Mouse (Mus musculus) stomach, embryonic 16.5 days (tissue): ENCODE measurements around the gene Mybbp1a. TPM values are rescaled to one million over a fixed set of nuclear protein-coding genes. Genes with fewer than 3 reads are reported as not detected.

Experiments
- ATAC-seq: fragments of 200-750 bp; cut with Nextera tagmentation; 2 replicates; pipeline ENCODE4 v1.8.0; 2017; ENCODE audit warnings: moderate number of reproducible peaks, moderate TSS enrichment; ENCODE audit not compliant: insufficient read depth, low FRiP score
- H3K27ac ChIP-seq: fragments of 300-500 bp; sonication (generic); 2 replicates; pipeline ENCODE4 v1.5.1; 2014; ENCODE audit warnings: low read length
- H3K27me3 ChIP-seq: fragments of 300-500 bp; sonication (generic); 2 replicates; pipeline ENCODE4 v1.6.1; 2014; ENCODE audit warnings: low read length, control low read depth, mixed read lengths; ENCODE audit not compliant: control insufficient read depth, insufficient read depth
- H3K36me3 ChIP-seq: fragments of 300-500 bp; sonication (generic); 2 replicates; pipeline ENCODE4 v1.6.1; 2014; ENCODE audit warnings: low read length; ENCODE audit not compliant: control insufficient read depth, insufficient read depth
- H3K4me1 ChIP-seq: fragments of 300-500 bp; sonication (generic); 2 replicates; pipeline ENCODE4 v1.6.1; 2014; ENCODE audit warnings: low read length, control low read depth, mixed read lengths; ENCODE audit not compliant: control insufficient read depth, insufficient read depth
- H3K4me2 ChIP-seq: fragments of 300-500 bp; sonication (generic); 2 replicates; pipeline ENCODE4 v1.6.1; 2014; ENCODE audit warnings: low read depth, low read length, mixed read lengths
- H3K4me3 ChIP-seq: fragments of 300-500 bp; sonication (generic); replicated peaks from 2 replicates; pipeline ENCODE4 v1.5.1; 2014; ENCODE audit warnings: mild to moderate bottlenecking, low read length
- H3K9ac ChIP-seq: fragments of 300-500 bp; sonication (generic); 2 replicates; pipeline ENCODE4 v1.6.1; 2014; ENCODE audit warnings: low read length
- H3K9me3 ChIP-seq: fragments of 300-500 bp; sonication (generic); replicated peaks from 2 replicates; pipeline ENCODE4 v1.6.1; 2016; ENCODE audit warnings: low read length, control low read depth; ENCODE audit not compliant: control insufficient read depth
- WGBS: fragments of 180-500 bp; shearing (Covaris S2); extraction: QIAGEN DNeasy Blood & Tissue Kit; methylation state at CpG from one replicate; pipeline ENCODE4 v1.1.7; 2014; 5-methylcytosine and 5-hydroxymethylcytosine counted together
- polyA plus RNA-seq: library from polyadenylated mRNA; unstranded; fragments of >200 nt; fragmentation: Nextera tagmentation; extraction: Ambion mirVana; gene quantifications from 2 replicates; pipeline ENCODE4 v1.2.1, GENCODE M21; 2015

The Mybbp1a gene
- polyA plus RNA-seq, 1 experiment from 2014 or later: 117 TPM

GRCm38 (mm10) chr11:72452140-72452665 is 11.0 kb downstream of the Mybbp1a start:
- peaks cover 9% of the 10 kb centered on the region; the same call in 1 of the 2 replicates for H3K4me1 ChIP-seq
- H3K27ac ChIP-seq: no peak overlapping the region
- no peak overlapping the region for H3K4me2 ChIP-seq
- H3K4me3 ChIP-seq: no peak overlapping the region
- WGBS: 75% methylated on average over 3 of the region's 3 CpGs
- no peak overlapping the region for H3K9ac ChIP-seq
- H3K36me3 ChIP-seq: peaks cover 34% of the 10 kb centered on the region
- no peaks in the 10 kb centered on the region for H3K27me3 ChIP-seq
- no peak for ATAC-seq
- no peaks in the 10 kb centered on the region for H3K9me3 ChIP-seq

GRCm38 (mm10) chr11:72453105-72453953 is 12.2 kb downstream of the Mybbp1a start:
- no peak overlapping the region for H3K27ac ChIP-seq
- H3K9ac ChIP-seq: no peak overlapping the region
- no peak overlapping the region for H3K4me3 ChIP-seq
- H3K4me1 ChIP-seq: peaks cover 12% of the 10 kb centered on the region; the same call in 1 of the 2 replicates
- WGBS: 58% methylated on average over 15 of the region's 15 CpGs
- H3K9me3 ChIP-seq: no peaks in the 10 kb centered on the region
- H3K27me3 ChIP-seq: no peaks in the 10 kb centered on the region
- H3K4me2 ChIP-seq: no peak overlapping the region
- H3K36me3 ChIP-seq: peaks cover 23% of the 10 kb centered on the region
- no peak for ATAC-seq

GRCm38 (mm10) chr11:72455694-72456093 is 14.5 kb downstream of the Mybbp1a start:
- Histone ChIP-seq H3K36me3 (0 out of 2 replicates have a peak, but pooled peaks cover 8% of the 10 kb centered on the region), H3K4me2 (no peak overlapping the region), H3K4me3 (no peak overlapping the region), H3K27me3 (no peaks in the 10 kb centered on the region), H3K27ac (no peak overlapping the region), H3K9ac (peak overlapping the region; percentile 44; the same call in 1 of the 2 replicates), H3K9me3 (no peaks in the 10 kb centered on the region), H3K4me1 (peaks cover 12% of the 10 kb centered on the region; the same call in 1 of the 2 replicates)
- WGBS: 58% methylated on average over 5 of the region's 5 CpGs
- ATAC-seq: peak; percentile 51; the same call in 1 of the 2 replicates

GRCm38 (mm10) chr11:72457995-72458496 is 16.9 kb downstream of the Mybbp1a start:
- H3K9ac ChIP-seq: 0 out of 2 replicates have a peak overlapping the region, but pooled peaks have one; percentile 29
- peak; percentile 69 for ATAC-seq
- no peaks in the 10 kb centered on the region for H3K27me3 ChIP-seq
- peaks cover 12% of the 10 kb centered on the region; the same call in 1 of the 2 replicates for H3K4me1 ChIP-seq
- H3K4me3 ChIP-seq: no peak overlapping the region
- no peak overlapping the region for H3K4me2 ChIP-seq
- WGBS: 56% methylated on average over 12 of the region's 12 CpGs
- H3K36me3 ChIP-seq: no peaks in the 10 kb centered on the region
- no peaks in the 10 kb centered on the region for H3K9me3 ChIP-seq
- peak overlapping the region; percentile 45; the same call in 1 of the 2 replicates for H3K27ac ChIP-seq

- H3K9me3 ChIP-seq: no peaks in the 10 kb centered on the region
- no peaks in the 10 kb centered on the region for H3K27me3 ChIP-seq
- no peaks in the 10 kb centered on the region for H3K36me3 ChIP-seq
- peak overlapping the region; percentile 45; the same call in 1 of the 2 replicates for H3K27ac ChIP-seq
- no peak overlapping the region for H3K4me2 ChIP-seq
- ATAC-seq: no peak
- peaks cover 12% of the 10 kb centered on the region; the same call in 1 of the 2 replicates for H3K4me1 ChIP-seq
- H3K9ac ChIP-seq: 0 out of 2 replicates have a peak overlapping the region, but pooled peaks have one; percentile 29
- WGBS: 51% methylated on average over 3 of the region's 3 CpGs
- H3K4me3 ChIP-seq: no peak overlapping the region
These were observed 17.3 kb downstream of the Mybbp1a start for GRCm38 (mm10) chr11:72458502-72458901.

GRCm38 (mm10) chr11:72461500-72461981 is 20.4 kb downstream of the Mybbp1a start:
- H3K4me1 ChIP-seq: peaks cover 8% of the 10 kb centered on the region
- H3K27ac ChIP-seq: no peak overlapping the region
- ATAC-seq: no peak
- H3K9me3 ChIP-seq: no peaks in the 10 kb centered on the region
- no peak overlapping the region for H3K9ac ChIP-seq
- no peaks in the 10 kb centered on the region for H3K27me3 ChIP-seq
- no peak overlapping the region for H3K4me3 ChIP-seq
- no peaks in the 10 kb centered on the region for H3K36me3 ChIP-seq
- no peak overlapping the region for H3K4me2 ChIP-seq
- 25% methylated on average over 5 of the region's 5 CpGs for WGBS

GRCm38 (mm10) chr11:72464821-72465220 is 23.7 kb downstream of the Mybbp1a start:
- no peak for ATAC-seq
- H3K9ac ChIP-seq: no peak overlapping the region
- peaks cover 30% of the 10 kb centered on the region for H3K4me1 ChIP-seq
- no peak overlapping the region for H3K4me2 ChIP-seq
- whole genome bisulfite sequencing: 70% methylated on average over 3 of the region's 3 CpGs
- no peaks in the 10 kb centered on the region for H3K9me3 ChIP-seq
- H3K36me3 ChIP-seq: no peaks in the 10 kb centered on the region
- H3K27ac ChIP-seq: no peak overlapping the region
- H3K27me3 ChIP-seq: no peaks in the 10 kb centered on the region
- no peak overlapping the region for H3K4me3 ChIP-seq

- 45% methylated on average over 11 of the region's 11 CpGs for WGBS
- Histone ChIP-seq H3K4me2 (peak overlapping the region; percentile 14; the same call in 1 of the 2 replicates), H3K27ac (peak overlapping the region; percentile 89), H3K4me3 (no peak overlapping the region), H3K4me1 (peaks cover 31% of the 10 kb centered on the region), H3K27me3 (no peaks in the 10 kb centered on the region), H3K9ac (no peak overlapping the region), H3K36me3 (no peaks in the 10 kb centered on the region), H3K9me3 (no peaks in the 10 kb centered on the region)
- ATAC-seq: no peak
These were observed 25.0 kb downstream of the Mybbp1a start for GRCm38 (mm10) chr11:72465978-72466693.
